Mouse (Mus musculus) left cerebral cortex, adult 11 months (tissue): ENCODE data around the gene Atxn2.

Source experiments
- DNase-seq: peaks from one replicate; pipeline ENCODE4 v3.0.0; 2022; ENCODE audit warnings: low spot score

The Atxn2 gene

DNA sequence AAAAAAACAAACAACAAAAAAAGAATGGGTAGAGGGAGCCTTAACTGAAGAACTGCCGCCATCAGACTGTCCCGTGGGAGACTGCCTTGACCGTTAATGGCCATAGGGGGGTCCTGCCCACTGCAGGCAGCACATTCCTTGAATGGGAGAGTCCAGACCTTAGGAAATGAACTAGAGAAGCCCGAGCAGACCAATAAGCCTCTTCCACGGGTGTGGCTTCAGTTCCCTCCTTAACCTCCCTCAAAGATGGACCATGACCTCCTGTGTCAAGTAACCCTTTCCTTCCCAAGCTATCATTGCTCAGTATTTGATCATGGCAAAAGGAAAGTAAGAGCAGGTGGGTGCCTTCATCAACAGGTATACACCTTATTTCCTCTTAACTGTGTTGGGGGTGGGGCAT is 150.8 kb downstream of the Atxn2 start:
- DNase-seq = no peak

DNA sequence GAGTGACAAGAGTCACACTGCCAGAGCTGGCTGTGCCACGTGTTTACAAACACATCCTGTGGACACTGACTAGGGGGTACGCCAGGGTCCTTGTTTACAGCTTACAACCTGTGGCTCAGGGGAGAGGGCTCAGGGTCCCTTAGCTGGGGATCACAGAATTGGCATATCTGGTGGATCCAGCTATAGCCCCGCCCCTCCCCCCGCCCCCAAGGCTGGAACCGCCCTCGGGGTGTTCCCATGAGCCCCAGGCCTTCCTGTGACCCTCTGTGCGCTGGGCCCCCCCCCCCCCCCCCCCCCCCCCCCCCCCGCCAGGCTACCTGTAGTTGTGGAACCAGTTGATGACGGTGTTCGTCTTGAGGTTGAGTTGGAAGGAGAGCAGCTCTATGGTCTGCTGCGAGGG is 153.2 kb downstream of the Atxn2 start:
- no peak for DNase-seq
